Mouse (Mus musculus): ENCODE data around the gene Olfr1026.

Gene Olfr1026

DNA sequence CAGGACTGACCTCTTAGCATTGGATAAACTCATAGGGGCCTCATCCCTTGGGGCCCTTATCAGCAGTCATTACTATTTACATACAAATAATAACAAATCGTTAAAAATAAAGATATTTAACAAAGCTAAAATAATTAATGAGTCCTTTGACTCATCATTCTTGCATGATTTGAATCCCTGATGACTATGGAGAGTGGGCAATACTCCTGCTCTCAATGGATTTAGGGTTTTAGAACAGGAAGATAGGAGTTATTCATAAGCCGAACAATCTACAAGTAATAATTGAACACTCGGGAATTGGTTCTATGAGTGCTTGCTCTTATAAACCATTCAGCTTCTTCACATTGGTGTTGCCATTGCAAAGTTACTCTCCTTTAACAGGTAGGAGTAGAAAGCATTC is at the start of gene Olfr1026:
Gene Olfr1026, plus strand, starts transcription at position 301 of the 400 bp plus-strand sequence.
- no peak for DNase-seq

DNA sequence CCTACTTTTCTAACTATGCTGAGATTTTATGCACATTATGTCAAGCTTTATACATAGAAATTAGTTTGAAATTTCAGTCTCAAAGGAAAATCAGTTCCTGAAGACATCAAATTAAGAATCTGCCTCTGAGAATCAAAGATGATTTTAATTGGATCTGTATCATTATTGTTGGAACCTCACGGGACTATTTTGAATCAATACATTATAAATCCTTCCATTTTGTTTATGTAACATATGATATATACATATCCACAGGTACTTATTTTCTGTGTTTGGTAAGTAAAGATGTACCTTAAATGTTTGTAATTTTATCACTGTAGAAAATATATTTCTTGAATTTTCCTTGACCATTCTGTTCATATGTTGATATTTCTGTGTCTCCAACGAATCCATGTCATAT is 36.0 kb upstream of the Olfr1026 start, which contains the start of gene Olfr1023:
Gene Olfr1023, plus strand, starts transcription at position 301 of the 400 bp plus-strand sequence.
- DNase-seq: no peak

DNA sequence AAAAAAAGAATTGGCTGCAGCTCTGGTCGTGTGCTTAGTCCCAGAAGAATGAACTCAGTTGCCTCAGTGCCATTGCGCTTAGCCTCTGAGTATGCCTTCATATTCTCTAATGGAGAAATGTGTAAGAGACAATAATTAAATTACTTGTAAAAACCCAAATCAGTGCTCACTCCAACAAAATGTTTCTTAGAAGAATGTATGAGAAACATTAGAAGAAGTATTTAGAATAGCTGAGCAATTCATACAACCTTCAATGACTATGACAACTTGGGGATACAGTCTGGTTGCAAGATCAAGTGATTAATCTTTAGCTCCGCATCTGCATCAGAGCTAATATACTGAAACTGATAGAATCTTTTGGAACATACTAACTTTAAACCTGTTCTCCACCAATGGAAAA is 16.4 kb upstream of the Olfr1026 start, which contains the start of gene Olfr1024:
Gene Olfr1024, minus strand, starts transcription at position 101 of the 400 bp plus-strand sequence.
- no peak for DNase-seq

DNA sequence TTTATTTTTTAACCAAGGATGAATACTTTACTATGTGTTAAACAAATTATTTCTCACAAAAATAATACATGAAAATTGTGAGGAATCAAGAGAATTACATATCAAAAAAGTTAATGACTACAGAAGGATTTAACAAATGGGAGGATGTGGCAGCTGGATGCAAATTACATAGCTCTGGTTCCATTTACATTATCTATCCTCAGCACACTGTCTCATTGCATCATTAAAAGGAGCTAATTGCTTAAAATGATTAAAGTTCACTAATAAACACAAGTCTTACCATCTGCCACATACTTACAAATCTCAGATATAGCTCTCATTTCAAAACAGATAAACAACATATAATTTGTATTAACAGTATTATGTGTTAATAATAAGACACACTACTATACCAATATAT is 8.2 kb upstream of the Olfr1026 start:
- no peak for DNase-seq

DNA sequence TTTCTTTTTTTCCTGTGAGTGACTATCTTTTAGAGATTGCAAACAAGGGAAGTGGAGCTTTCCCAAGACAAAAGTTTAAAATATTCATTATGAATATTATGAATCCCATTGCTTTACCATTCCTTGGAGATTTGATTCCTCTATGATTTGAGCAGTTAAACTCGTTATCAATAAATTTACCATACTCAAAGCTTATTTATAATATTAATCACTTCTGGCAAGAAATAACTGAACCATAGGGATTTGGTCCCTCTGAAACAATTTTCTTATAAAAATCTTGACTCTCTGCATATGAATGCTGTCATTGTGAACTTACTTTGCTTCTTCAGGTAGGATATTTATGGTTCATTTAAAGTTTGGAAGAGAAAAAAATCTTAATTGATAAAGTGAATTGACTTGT is 6.5 kb upstream of the Olfr1026 start, which contains the start of gene Olfr1025-ps1:
Gene Olfr1025-ps1, plus strand, starts transcription at position 301 of the 400 bp plus-strand sequence.
- no peak for DNase-seq

DNA sequence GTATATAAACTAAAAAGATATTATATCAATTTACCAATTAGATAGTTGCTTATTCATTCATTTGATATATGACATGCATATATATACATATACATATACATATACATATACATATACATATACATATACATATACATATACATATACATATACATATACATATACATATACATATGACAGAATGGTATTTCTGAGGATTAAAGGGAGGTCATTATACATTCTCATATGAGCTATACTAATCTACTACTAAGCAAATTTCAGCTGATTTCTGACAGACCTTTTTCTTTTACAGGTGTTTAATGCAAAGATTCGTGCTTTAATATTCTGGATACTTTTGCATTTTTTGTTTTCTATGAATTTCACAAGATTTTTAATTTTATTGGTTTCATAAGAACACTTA is 28.8 kb downstream of the Olfr1026 start, which contains the start of gene Olfr1028:
Gene Olfr1028, plus strand, starts transcription at position 301 of the 400 bp plus-strand sequence.
- DNase-seq: no peak

DNA sequence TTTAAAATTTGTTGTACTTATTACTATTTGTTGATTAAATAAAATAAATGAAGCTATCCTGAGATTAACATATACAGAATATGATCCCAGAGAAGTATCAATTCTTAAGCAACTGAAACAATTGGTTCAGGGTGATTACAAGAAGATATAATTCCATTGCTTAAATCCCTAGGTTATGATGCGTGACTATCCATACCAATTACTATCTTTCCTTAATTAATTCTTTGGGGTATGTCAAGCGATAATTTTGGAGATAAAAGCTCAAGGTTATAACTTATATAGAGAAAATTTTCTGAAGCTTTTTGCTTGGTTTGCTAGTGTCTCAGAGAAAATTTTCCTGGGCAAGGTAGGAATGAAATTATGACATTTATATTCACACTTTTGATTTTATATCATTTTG is 52.2 kb downstream of the Olfr1026 start, which contains the start of gene Olfr1029:
Gene Olfr1029, plus strand, starts transcription at position 301 of the 400 bp plus-strand sequence.
- DNase-seq: no peak

Data from right cerebral cortex, adult 18-20 months (tissue).